Mouse (Mus musculus): ENCODE data around the gene Nxn.

Nxn gene

DNA sequence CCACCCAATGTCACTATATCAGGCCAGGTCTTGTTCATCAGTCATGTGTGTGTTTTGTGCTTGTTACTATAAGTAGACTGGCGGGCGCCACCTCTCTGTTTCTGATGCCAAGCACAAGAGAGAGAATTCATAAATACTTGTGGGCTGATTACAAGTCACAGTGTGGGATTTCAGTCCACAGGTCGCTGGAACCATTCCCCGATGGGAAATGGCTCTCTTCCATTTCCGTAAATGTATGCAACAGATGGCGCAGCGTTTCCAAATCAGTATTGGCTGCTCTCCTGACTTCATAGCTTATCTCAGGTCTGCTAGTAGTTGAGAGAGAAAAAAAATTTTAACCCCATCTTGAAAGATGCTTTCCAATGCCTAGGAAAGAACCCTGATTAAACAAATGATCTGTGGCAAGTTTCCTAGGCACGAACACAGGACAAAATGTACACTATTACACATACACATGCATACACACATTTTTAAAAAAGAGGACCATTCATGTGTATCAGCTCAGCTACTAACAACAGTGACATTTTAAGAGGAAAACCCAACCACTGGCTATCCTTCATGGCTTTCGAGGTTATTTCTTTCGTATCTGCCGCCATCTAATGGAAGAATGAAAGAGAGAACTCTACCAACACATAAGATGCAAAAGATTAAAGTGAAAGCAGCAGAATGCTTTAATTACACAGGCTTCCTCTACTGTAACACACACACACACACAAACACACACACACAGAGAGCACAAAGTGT lies 819 bp upstream of the Nxn start:
- DNase-seq = peak; percentile 46 to 63

DNA sequence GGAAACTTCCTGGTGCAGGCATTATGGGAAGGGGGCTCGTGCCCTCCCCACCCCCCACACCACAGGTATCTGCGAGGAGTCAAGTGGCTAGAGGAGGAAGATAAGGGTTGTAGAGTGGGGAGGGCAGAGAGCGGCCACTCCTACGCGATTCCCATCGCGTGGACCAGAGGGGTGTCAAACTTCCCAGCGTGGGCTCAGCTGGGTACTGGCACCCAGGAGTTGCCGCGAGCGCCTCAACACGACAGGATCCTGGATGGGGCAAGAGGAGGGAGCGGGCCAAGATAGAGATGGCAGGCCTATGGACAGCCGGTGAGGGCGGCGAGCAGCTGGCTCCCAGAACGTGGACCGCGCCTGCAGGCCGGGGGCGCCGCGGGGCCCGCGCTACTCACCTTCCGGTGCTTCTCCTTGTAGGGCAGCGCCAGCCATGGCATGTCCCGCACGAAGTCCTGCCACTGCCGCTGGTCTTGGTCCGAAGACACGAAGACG lies 585 bp downstream of the Nxn start:
- DNase-seq = peak; percentile 42 to 70

DNA sequence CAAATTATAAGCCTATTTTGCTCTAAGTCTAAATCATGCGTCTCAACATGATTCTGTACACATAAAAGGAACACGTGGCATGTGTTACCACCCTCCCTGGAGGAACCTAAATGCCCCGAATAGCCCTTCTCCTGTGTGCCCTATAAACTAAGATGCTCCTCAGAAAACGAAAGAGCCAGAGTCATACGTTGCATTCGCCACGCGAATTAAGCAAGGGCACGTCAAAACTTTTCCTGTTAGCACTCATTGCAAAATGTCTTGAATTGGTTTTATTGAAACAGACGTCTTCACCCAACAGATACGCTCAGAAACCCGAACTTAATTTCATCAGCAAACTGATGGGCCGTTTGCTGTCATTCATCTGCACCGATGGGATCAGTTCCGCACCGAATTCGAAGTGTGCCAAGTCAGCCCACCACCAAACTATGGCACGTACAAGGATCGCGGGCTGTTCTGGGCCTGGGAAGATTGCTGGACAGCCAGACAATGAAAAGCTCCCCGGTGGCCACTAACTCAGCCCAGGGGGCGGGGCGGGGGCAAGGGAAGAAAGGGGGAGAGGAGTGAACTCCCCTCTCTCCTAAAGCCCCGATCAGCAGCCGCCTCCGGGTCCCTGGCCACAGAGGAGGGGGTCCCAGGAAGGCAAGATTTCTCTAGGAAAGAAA lies 1.2 kb downstream of the Nxn start:
- DNase-seq = peak; percentile 40 to 66

DNA sequence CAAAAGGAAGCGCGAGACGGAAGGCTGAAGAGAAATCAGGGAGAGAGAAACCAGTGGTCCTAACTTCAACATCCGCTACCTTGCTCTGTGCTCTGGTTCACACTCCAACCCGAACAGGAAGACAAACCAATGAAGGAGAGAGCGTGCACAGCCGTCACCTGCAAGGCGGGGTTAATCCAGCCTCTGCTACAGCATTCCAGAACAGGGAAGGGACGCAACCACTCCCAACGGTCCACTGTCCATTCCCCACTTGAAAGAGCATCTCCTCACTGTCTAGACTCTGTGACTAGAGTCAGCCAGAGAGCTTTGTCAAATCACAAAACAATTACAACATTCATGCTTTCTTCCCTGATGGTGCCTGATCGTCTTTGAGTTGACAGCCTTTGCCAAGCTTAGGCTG lies 5.9 kb downstream of the Nxn start:
- DNase-seq = no peak

DNA sequence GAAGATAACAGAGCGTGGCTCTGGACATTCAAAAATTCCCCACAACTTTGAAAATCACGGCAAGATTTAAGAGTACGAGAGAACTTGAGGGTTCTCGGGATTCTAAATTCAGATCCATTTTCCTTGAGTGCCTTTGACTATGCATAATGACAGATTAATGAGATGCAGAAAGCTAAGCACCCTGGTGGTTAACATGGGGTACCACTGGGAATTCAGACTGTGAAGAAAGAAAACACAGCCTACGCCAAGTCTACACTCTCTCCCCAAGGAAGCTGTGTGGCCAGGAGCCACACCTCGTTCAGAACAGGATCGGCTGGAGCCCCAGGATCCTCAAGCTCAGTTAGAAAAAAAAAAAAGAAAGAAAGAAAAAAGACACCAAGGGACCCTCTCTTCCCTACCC lies 6.4 kb downstream of the Nxn start:
- DNase-seq = no peak

DNA sequence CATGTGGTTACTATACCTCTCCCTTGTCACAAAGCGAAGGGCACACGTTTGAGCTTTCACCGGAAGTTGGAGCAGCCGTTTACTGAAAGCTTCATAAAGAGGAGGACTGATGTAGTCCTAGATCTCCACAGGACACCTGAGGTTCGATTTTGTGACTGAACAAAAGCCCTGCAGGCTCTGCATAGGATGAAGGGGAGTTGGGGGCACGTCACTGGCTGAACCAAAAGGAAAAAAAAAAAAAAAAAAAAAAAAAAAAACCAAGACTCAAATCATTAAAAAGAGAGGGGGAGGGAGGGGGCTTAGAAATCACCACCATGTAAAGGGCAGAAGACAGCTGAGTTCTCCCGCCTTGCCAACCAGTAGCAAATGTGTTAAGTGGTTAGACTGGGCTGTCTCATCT lies 10.2 kb downstream of the Nxn start:
- no peak for DNase-seq

DNA sequence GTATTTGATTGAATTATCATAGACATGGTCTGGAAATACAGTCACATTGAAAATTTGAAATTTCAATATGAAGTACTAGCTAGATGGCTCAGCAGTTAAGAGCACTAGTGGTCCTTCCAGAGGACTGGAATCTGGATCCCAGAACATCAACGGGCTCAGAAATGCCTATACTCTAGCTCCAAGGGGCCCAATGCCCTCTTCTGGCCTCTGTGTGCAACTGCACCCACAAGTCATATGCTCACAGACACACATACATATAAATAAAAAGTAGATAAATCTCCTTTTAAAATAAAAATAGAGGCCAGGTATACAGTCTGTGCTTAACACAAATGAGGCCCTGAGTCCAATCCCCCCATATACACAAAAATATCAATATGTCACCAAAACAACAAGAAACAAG lies 11.8 kb downstream of the Nxn start:
- no peak for DNase-seq

DNA sequence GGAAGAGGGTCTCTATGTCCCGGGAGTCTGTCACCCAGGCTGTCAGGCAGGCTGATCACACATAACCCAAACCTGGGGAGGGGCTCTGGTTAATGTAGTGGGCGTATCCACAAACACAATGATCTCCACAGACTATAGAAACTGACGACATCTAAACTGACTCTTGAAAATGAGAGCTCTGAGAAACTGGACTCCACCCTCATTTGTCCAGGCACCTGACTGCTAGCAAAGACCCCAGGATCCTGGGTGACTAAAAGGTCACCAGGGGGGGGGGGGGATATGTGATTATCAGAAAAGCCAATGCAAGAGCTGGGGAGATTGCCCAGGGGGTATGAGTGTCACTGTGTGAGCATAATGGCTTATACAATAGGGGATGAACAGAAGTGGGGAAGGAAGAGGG lies 13.2 kb downstream of the Nxn start:
- DNase-seq = no peak

DNA sequence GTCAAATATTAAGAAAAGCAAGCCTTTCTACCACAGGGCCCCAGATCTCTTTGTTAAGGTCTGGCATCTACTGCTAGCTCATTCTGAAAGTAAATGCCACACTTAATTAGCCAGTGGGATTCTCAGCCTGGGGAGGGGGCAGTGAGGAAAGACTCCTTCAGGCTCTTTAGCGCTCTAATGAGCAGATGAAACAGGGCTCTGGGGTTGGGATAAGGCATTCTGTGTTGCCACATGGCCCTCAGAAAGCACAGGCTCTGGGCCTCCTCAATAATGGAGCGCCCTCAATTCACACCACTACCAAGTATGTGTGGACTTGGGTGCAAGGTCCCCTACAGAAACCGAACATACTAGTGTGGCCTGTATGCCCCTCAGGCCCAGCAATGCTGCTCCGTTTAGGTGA lies 13.9 kb downstream of the Nxn start:
- DNase-seq = no peak

DNA sequence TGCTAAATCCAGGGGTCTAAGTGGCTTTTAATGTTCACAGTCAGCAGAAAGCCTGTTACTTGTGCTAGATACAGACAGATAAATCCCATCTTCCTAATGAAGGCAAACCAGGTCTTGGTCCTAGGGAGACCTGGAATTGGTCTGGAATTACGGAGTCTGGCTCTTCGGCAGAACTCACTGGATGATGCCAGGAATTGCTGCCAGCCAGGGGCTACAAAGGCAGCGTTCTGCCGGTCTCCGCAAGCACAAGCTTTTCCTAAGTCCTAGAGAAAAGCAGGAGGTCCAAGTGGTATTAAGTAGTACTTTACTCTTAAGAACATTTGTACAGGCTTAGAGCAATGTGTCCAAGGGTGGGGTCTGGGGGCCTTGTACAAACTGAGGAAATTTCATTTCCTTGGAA lies 14.6 kb downstream of the Nxn start:
- DNase-seq = no peak

DNA sequence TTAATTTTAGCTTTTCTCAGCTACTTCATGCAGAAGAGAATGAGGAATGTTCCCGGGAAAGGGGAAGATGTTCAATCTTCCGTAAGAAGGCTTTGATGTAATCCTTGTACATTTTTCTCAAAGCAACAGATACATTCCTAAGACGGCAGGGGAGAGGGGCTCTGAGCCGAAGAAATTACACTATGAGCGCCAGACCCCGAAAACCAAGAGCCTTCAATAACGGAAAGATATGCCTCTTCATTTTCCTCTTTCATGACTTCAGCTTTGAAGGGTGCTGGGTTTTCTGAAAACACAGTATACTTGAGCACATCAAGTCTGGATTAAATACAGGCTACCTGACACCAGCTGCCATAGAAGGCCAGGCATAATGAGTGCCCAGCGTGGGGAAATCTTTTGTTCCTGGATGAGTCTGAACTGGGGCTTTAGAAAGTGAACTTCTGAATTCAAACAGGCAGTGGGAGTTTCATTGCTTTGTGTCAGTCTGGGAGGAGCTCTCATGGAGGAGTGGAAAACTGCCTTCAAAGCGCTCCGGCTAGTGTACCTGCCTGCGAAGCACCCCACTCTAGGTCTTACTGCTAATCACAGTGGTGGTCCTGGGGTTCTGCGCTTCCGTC lies 16.1 kb downstream of the Nxn start:
- no peak for DNase-seq

DNA sequence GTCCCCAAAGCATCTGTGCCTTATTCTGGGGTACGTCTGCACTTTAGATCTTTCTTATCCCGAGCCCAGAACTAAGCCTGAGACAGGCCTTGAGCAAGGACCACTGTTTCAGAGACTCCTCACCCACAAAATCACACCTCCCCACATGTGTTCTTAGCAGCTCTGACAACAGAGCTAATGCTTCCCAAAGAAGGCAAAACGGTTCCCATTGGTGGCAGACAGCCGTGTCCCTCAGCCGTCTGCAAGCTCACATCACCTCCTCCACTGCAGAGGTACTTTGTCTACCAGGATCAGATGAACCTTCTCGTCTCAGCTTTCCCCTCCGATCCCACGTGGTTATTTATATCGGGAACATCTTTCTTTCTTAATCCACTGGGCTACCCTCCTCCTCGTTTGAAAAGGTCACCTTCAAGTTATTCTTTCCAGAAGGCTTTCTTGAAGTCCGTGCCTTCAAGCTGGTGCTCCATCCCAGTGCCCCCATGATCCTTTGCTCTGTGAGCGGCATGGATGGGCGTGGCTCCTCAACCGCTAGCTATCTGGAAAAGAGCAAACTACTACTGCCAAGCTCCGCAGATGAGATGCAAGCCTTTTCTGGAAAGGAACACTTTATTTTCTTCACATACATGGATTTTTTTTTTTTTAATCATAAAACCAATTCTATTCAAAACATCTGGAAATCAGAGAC lies 17.6 kb downstream of the Nxn start:
- DNase-seq = no peak

DNA sequence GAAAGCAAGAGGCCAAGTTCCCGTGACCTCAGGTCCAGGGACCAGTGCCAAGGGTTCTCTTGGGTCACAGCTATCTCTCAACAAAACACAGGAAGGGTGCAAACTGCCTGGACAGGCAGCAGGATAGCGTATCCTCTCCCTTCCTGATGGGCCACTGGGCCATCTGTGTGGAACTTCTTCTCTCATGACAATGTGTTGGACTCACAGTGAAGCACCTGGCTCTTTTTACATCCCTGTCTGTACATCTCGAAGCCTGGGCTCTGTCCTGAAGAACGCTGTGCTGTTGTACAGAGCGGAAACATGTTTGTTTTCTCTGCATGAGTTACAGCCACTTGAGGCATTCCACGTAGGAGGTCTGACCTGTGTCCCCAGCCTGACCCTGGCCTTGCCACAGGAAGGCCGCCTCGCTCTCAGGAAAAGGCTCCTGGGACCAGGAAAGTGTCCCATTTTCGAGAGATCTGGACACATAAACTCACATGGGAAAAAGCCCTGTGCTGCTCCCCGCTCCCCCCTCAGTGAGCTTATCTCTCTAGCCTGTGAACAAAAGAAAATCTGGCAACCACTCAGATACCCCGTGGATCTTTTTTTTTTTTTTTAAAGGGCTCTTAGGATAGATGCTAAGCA lies 18.9 kb downstream of the Nxn start:
- DNase-seq = peak; percentile 83 to 89

DNA sequence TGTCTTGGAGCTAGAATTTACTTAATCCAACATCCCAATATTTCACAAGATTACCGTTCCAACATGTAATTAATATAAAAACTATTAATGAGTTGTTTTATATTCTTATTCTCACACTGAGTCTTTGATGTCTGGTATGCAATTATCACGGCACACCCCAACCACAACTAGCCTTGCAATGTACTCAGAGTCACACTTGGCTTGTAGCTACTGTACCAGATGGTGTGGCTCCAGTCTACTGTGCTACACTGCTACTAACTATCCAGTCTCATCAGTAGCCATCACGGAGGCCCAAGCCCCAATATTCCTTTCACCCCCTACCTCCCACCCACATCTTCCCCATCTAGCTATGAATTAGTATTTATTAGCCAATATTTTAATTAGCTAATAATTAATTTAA lies 22.5 kb downstream of the Nxn start:
- no peak for DNase-seq

DNA sequence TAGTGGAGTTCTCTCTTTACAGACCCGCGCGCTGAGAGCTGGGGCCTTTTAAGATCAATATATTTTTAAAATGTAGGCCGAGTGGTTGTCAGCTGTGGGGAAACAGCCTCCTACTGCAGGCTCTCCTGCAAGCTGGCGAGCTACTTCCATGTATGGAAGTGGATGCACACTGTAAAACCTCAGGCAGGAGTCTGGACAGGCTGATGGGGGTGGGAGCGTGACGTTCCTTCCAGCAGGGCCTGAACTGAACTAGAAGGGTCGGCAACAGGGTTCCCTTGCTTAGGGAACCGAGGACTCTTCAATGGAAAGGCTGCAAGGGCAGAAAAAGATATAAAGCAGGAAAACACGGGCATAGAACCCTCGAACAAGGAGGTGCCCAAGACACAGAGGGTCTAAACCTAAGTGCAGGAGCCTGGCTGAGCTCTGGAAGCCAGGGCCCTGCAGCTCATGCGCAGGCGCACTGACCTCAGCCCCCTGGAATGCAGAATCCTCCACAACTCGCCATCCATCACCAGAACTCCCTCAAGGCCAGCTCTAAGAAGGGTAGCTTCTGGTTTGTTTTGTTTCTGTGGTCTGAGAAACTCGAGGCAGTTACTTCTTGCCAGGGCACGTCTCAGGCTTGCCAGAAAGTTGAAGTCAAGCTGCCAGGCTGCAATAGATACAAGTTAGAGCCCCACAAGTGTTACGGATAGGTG lies 24.3 kb downstream of the Nxn start:
- DNase-seq = peak; percentile 77 to 83

DNA sequence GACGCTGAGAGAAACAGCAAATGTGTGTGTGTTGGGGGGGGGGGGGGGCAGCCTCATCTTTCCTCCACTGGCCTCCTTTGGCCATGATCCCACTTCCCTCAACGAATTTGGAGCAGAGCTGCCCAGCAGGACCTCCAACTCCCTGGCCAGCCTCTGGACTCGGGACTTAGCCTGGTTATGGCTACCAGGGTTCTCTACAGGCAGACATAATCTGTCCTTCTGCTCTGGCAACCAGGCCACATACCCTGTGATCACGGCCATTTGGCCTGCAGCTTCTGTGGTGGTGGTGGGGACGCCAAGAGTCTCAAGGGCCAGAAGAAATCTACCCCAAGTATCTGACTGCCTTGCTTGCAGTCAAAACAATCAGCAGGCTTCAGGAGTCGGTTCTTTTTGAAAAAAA lies 26.4 kb downstream of the Nxn start:
- DNase-seq = no peak

DNA sequence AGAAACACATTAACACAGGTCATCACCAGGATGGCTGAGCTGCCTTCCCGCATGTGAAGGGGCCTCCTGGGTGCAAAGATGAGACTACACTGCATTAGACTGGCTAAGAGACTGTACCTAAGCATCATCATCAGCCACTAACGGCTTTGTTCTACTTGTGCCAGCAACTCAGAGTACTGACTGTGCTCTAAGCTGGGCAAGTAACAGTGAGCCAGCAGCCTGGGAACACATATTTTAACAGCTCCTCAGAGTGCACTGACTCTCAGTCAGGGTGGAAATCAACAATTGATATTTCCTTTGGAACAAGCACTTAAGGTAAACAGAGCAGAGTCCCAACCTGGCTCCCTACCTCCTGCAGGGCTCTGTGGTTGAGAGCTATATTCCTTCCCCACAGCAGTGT lies 26.8 kb downstream of the Nxn start:
- DNase-seq = no peak

DNA sequence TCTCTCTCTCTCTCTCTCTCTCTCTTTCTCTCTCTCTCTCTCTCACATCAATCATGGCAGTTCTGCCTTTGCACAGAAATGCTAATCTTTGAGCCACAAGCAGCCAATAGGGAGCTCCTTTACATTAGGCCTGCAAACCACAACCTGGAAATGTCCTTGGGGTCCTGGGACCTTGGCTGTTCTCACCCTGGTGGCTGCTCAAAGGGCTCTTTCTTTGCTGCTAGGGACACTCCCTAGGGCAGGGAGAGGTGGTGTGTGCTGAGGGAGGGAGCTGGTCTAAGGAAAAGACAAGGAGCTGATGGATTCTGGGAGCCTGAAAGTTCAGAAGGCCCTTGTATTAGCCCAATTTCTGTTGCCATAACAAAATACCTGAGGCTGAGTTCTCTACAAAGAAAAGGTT lies 28.4 kb downstream of the Nxn start:
- no peak for DNase-seq

DNA sequence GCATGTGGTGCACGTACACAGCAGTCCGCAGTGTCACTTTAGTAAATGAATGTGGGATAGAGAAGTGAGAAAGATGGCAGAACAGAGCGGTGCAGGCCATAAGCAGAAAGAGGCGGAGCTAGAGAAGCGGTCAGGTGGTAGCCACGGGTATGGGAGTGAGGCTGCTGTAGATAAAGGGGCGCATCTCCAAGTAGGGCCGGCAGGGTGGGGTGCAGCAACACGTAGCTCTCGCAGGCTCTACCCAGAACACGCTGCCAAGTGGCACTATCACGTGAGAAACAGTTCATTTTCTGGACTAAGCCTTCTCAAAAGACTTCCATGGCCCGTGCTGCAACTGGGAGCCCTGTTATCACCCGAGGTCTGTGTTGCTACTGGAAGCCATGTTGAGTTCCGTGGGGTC lies 32.2 kb downstream of the Nxn start:
- DNase-seq = no peak

DNA sequence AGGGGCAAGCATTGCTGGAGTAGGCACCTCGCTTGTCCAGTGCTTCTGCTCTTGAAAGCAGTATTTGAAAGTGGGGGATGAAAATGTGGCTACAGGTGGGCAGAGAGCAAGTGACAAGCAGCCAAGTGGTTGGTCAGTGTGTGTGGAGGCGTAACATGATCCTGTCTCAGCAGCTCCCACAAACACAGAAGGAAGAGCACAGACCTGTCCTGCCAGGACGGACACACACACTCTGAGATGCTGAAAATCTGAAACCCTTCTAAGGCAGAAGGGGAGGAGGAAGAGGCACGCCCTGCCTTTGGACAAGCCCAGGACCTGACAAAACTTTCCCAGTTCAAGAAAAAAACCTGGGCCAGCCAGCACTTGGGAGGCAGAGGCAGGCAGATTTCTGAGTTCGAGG lies 34.9 kb downstream of the Nxn start:
- DNase-seq = no peak

DNA sequence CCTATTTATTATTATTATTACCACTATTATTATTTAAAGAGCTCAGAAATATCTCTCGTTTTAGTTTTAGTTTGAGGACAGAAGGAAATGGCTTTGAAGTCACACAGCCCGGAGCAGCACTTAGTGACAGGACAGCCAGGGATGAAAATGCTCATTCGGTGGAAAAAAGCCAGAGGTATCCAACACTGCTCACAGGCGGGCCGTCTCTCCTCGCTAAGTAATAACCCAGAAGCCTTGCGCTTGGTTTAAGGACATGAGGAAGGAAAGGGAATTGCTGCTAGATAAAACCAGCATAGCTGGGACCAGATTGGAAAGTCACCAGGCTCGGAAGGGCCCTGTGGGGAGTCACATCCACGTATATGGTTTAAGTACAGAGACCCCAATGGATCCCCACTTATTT lies 35.3 kb downstream of the Nxn start:
- no peak for DNase-seq

DNA sequence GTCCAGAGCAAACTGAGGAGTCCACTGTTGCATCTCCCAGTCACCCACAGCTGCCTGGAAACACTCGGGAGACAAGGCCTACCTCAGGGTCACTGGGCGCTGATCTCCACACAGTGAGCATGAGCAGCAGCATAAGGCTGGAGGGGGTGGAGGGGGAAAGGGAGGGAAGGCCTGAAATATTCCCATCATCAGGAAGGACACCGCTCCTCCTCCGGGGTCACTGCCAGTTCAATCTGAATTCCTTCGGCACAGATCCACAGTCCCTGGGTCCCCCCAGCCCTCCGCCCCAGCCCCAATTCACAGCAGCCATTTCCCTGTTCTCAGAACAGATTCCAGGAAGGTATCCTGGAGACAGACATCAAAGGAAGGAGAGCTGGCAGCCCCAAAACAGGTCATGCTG lies 35.8 kb downstream of the Nxn start:
- DNase-seq = no peak

DNA sequence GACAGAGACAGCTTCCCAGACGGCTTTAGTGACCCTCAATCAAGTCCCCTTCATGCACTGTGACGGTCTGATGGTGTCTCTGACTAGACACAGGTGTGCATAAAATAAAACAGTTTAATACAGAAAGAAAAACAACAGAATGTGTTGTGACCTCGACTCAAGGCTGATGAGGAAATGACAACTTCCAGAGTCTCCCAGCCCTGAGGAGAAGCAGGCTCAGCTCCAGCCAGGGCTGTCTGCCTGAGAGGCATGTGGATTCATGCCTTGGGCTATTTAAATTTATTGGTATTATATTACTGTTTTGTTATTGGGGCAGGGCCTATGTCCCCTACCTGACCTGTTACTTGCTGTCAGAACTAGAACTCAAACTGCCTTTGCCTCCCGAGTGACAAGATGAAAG lies 37.5 kb downstream of the Nxn start:
- DNase-seq = no peak

All from kidney, postnatal 25 days (tissue).